Mouse (Mus musculus) stomach, embryonic 15.5 days (tissue): Measurements from ENCODE around the gene Tmed9. TPM values are rescaled to one million over a fixed set of nuclear protein-coding genes. Genes with fewer than 3 reads are reported as not detected.

Experiments used
- ATAC-seq: fragments of 200-750 bp; cut with Nextera tagmentation; 2 replicates; pipeline ENCODE4 v1.8.0; 2017; ENCODE audit warnings: low read depth, moderate number of reproducible peaks, moderate TSS enrichment; ENCODE audit not compliant: insufficient read depth, low FRiP score
- H3K27ac ChIP-seq: fragments of 300-500 bp; sonication (generic); 2 replicates; pipeline ENCODE4 v1.5.1; 2015; ENCODE audit warnings: mild to moderate bottlenecking, inconsistent platforms
- H3K27me3 ChIP-seq: fragments of 300-500 bp; sonication (generic); replicated peaks from 2 replicates; pipeline ENCODE4 v1.6.1; 2015; ENCODE audit warnings: inconsistent platforms
- H3K36me3 ChIP-seq: fragments of 300-500 bp; sonication (generic); 2 replicates; pipeline ENCODE4 v1.6.1; 2015; ENCODE audit warnings: inconsistent platforms
- H3K4me1 ChIP-seq: fragments of 300-500 bp; sonication (generic); 2 replicates; pipeline ENCODE4 v1.6.1; 2015; ENCODE audit warnings: inconsistent platforms
- H3K4me2 ChIP-seq: fragments of 300-500 bp; sonication (generic); 2 replicates; pipeline ENCODE4 v1.6.1; 2015; ENCODE audit warnings: mild to moderate bottlenecking, inconsistent platforms
- H3K4me3 ChIP-seq: fragments of 300-500 bp; sonication (generic); replicated peaks from 2 replicates; pipeline ENCODE4 v1.5.1; 2015; ENCODE audit warnings: inconsistent platforms
- H3K9ac ChIP-seq: fragments of 300-500 bp; sonication (generic); 2 replicates; pipeline ENCODE4 v1.6.1; 2015; ENCODE audit warnings: inconsistent platforms
- H3K9me3 ChIP-seq: fragments of 300-500 bp; sonication (generic); 2 replicates; pipeline ENCODE4 v1.6.1; 2016; ENCODE audit warnings: inconsistent platforms
- WGBS: fragments of 180-500 bp; shearing (Covaris S2); methylation state at CpG from one replicate; pipeline ENCODE4 v1.1.7; 2015; 5-methylcytosine and 5-hydroxymethylcytosine counted together
- polyA plus RNA-seq: library from polyadenylated mRNA; unstranded; fragments of >200 nt; fragmentation: Nextera tagmentation; extraction: Ambion mirVana; gene quantifications from 2 replicates; pipeline ENCODE4 v1.2.1, GENCODE M21; 2015

Tmed9 gene
- polyA plus RNA-seq, result 150 and 156 TPM in 2 replicates

DNA sequence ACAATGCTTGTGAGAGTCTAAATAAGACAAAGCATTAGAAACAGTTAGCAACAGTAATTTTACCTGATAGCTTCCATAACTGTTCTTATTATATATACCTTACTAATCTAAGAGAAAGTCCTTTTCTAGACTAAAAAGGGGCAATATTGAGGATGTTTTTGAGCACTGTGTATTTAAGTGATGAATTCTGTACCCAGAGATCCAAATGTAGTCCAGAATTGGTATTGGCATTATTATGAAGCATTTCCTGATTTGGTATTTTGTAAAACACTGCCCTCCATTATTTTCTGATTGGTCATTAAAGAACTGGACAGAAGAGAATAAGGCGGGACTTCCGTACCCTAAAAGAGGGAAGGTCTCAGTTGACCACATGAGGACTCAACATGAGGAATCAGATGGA, at the start of gene Tmed9:
Gene Tmed9 (plus strand): TSS at position 301 of the 400 bp plus-strand sequence.
- no peaks in the 10 kb centered on the region for H3K36me3 ChIP-seq
- ATAC-seq, result no peak
- WGBS, result 93% methylated on average over 2 of the region's 2 CpGs
- no peak within 1 kb of the TSS for H3K27ac ChIP-seq
- H3K4me3 ChIP-seq, result no peak within 1 kb of the TSS
- peaks cover 12% of the 10 kb centered on the region for H3K4me1 ChIP-seq
- H3K9ac ChIP-seq, result no peak within 1 kb of the TSS
- H3K9me3 ChIP-seq, result no peaks in the 10 kb centered on the region
- no peak within 1 kb of the TSS for H3K4me2 ChIP-seq
- no peaks in the 10 kb centered on the region for H3K27me3 ChIP-seq

DNA sequence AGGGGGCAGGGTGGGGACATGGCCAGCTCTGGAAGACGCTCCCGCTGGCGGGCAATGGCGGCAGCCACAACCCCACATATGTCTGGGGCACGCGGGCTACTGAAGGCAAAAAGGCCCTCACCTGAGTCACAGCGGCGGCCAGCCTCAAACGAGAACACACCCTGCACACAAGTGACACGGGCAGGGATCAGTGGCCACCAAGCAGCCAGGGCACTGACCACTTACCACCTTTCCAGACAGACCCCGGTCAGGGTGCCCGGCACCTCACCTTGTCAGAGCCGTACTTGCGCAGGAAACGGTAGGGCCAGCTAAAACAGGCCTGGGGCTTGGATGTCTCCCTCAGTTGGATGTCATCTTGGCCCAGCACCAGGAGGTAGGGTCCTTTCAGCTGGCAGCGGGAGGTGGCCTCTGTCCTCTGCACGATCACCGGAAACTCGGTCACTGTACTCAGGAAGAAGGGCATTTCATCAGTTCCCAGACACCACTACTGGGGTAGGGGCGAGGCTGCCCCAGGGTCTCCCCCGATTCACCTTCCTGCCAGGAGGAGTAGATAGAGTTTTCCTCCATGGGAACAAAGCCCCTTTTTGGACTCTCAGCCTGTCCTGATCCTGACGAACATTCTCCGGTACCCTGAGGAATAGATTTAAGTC, 49.5 kb upstream of the Tmed9 start:
- H3K27ac ChIP-seq, result no peak overlapping the region
- H3K4me1 ChIP-seq, result no peaks in the 10 kb centered on the region
- no peak overlapping the region for H3K4me2 ChIP-seq
- H3K4me3 ChIP-seq, result no peak overlapping the region
- no peak overlapping the region for H3K9ac ChIP-seq
- H3K27me3 ChIP-seq, result no peaks in the 10 kb centered on the region
- no peak for ATAC-seq
- 92% methylated on average over 23 of the region's 23 CpGs for WGBS
- no peaks in the 10 kb centered on the region for H3K9me3 ChIP-seq
- no peaks in the 10 kb centered on the region for H3K36me3 ChIP-seq

DNA sequence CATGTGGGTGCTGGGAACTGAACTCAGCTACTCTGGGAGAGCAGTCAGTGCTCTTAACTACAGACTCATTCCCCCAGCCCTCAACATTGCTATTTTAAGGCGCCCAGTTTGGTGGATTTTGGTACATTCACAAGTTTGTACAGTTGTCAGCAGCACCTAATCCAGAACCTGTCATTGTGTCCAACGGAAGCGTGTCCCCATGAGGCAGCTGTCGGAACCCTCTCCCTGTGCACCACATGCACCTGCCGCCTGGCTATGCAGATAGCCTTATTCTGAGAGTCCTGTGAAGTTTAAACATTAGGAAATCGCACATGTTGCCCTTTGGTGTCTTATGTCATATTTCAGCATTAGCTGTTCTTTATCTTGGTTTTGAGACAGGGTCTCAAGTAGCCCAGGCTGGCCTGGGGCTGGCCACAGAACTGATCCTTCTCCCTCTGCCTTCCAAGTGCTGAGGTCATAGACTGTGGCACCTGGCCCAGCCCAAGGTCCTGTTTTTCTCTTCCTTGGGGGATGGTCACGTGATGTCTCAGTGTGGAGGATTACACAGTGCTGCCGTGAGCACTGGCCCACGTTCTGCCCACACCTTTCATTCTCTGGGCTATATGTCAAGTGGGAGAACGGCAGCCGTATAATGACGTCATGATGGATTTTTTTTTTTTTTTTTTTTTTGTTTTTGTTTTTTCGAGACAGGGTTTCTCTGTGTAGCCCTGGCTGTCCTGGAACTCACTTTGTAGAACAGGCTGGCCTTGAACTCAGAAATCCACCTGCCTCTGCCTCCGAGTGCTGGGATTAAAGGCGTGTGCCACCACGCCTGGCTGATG, 47.6 kb upstream of the Tmed9 start:
- no peak overlapping the region for H3K9ac ChIP-seq
- no peaks in the 10 kb centered on the region for H3K4me1 ChIP-seq
- WGBS, result 72% methylated on average over 16 of the region's 16 CpGs
- no peak overlapping the region for H3K4me3 ChIP-seq
- H3K4me2 ChIP-seq, result no peak overlapping the region
- H3K36me3 ChIP-seq, result peaks cover 12% of the 10 kb centered on the region
- H3K27me3 ChIP-seq, result no peaks in the 10 kb centered on the region
- no peak overlapping the region for H3K27ac ChIP-seq
- H3K9me3 ChIP-seq, result no peaks in the 10 kb centered on the region
- ATAC-seq, result no peak

DNA sequence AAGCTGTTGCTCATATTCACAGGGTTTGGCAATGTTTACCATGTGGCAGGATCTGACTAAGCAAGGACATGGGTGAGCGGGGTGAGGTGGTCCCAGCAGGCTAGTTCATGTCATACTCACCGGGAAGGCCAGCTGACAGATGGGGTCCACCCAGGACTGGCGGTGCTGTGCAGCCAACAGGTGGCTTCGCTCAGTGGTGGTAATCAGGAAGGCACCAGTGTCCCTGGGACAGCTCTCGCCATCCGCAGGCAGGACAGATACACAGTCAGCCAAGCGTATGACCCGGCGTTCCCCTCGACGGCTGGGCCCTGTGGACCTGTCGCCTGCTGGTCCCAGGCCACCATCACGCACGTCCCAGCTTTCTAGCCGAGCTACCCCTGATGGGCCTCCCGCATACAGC, 46.3 kb upstream of the Tmed9 start:
- no peaks in the 10 kb centered on the region for H3K9me3 ChIP-seq
- H3K9ac ChIP-seq, result no peak overlapping the region
- H3K4me3 ChIP-seq, result no peak overlapping the region
- no peak overlapping the region; the same call in 1 of the 2 replicates for H3K4me2 ChIP-seq
- ATAC-seq, result no peak
- H3K27me3 ChIP-seq, result no peaks in the 10 kb centered on the region
- no peak overlapping the region for H3K27ac ChIP-seq
- H3K4me1 ChIP-seq, result no peaks in the 10 kb centered on the region
- H3K36me3 ChIP-seq, result peaks cover 25% of the 10 kb centered on the region
- 74% methylated on average over 16 of the region's 16 CpGs for WGBS

DNA sequence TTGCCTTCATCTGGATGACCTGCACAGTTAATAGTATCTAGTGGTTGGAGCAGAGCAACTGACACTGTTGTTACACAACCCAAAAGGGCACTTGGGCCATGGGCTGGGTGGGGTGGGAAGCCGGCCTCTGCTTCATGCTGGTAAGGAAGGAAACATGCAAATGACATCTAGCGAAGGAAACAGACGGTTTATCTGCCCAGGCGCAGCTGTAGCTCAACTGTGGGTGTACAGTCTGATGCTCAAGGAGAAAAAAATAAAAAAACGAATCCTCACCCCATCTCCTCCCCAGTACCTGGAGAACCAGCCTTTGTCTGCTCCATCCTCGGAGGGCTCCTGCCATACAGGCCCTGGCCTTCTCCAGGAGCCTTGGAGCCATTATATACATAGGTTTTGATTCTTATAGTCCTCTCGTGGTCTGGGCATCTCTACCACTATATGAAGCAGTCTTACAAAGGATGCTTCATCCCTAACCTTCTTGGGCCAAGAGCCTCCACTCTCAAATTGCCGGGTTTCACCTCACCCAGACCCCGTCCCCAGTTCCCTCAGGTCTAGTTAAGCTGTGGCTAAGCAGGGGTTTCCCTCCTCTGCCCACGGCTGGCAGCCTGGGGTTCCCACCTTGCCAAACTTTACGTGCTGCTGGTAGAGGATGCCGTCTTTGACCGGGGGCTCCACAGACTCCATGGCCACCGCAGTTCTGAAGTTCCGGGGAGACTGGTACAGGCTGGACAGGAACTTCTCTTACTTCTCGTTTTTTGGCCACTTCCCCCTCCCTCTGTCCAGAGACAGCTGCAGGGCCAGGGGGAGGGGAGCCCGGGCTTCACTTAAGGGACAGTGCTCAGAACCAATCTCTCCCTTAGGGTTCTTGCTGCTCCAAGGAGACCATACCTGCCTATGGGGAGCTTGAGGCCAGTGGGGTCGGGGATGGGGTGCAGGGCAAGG, 45.4 kb upstream of the Tmed9 start:
- H3K4me2 ChIP-seq, result no peak overlapping the region
- ATAC-seq, result no peak
- H3K4me1 ChIP-seq, result no peaks in the 10 kb centered on the region
- H3K4me3 ChIP-seq, result peak overlapping the region; percentile 1
- peaks cover 33% of the 10 kb centered on the region for H3K36me3 ChIP-seq
- no peak overlapping the region for H3K27ac ChIP-seq
- H3K9me3 ChIP-seq, result no peaks in the 10 kb centered on the region
- 75% methylated on average over 18 of the region's 18 CpGs for WGBS
- no peaks in the 10 kb centered on the region for H3K27me3 ChIP-seq
- H3K9ac ChIP-seq, result no peak overlapping the region

- ATAC-seq, result no peak
- H3K36me3 ChIP-seq, result peaks cover 45% of the 10 kb centered on the region
Observed at GRCm38 (mm10) chr13:55529198-55529915, 44.2 kb upstream of the Tmed9 start, which contains the start of gene Dok3. Dok3 (minus strand) TSS chr13:55529296.

DNA sequence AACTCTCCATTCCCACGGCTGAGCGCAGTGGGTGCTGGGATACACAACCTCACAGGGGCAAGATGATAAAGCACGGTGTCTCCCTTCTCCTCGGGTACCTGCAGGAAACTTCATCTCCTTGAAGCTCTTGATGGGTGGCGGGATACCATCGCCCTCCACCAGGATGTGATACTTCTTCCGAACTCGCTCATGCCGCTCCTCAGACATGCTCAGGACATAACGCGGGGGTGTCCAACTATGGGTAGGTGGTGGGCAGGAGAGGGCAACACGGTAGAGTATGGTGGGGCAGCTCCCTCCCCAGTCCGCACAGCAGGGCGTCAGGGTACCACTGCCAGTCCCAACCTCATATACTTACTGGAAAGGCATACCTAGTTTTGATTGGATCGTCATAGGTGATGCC, 38.3 kb upstream of the Tmed9 start:
- no peak for ATAC-seq
- Histone ChIP-seq H3K4me1 (peaks cover 10% of the 10 kb centered on the region), H3K4me3 (peak overlapping the region; percentile 89), H3K36me3 (peaks cover 59% of the 10 kb centered on the region), H3K4me2 (peak overlapping the region; percentile 95), H3K9ac (no peak overlapping the region), H3K27me3 (no peaks in the 10 kb centered on the region), H3K9me3 (no peaks in the 10 kb centered on the region), H3K27ac (no peak overlapping the region)
- 89% methylated on average over 15 of the region's 15 CpGs for WGBS

More at GRCm38 (mm10) chr13:55529198-55529915, 44.2 kb upstream of the Tmed9 start, which contains the start of gene Dok3:
- Histone ChIP-seq H3K27ac (no peak within 1 kb of the TSS), H3K4me1 (no peaks in the 10 kb centered on the region), H3K27me3 (no peaks in the 10 kb centered on the region), H3K9ac (no peak within 1 kb of the TSS), H3K9me3 (no peaks in the 10 kb centered on the region), H3K4me3 (peak within 1 kb of the TSS; percentile 1), H3K4me2 (no peak within 1 kb of the TSS)
- WGBS, result 73% methylated on average over 8 of the region's 8 CpGs

DNA sequence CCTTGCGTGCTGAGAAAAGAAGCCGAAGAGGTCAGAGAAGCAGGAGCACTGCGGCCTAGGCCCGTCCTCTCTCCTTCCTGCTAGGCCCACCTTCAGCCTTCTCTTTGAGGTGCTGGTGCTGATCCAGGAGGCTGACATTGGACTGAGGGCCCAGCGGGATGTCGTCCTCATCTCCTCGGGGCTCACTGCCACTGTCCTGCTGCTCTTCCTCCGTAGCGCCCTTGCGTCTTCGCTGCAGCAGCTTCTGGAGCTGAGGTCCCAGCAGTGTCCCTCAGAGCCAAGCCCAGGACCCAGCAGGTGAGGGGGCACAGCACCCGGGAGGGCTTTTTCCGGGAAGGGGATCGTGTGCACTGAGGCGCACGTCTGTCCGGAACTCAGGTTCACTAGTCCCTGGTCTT, 37.7 kb upstream of the Tmed9 start:
- no peaks in the 10 kb centered on the region for H3K9me3 ChIP-seq
- peak overlapping the region; percentile 80 for H3K9ac ChIP-seq
- no peak overlapping the region for H3K27ac ChIP-seq
- no peaks in the 10 kb centered on the region for H3K27me3 ChIP-seq
- H3K4me1 ChIP-seq, result peaks cover 10% of the 10 kb centered on the region
- WGBS, result 16% methylated on average over 17 of the region's 17 CpGs
- H3K4me3 ChIP-seq, result peak overlapping the region; percentile 89
- no peak for ATAC-seq
- peak overlapping the region; percentile 95 for H3K4me2 ChIP-seq
- peaks cover 60% of the 10 kb centered on the region for H3K36me3 ChIP-seq

- Histone ChIP-seq H3K27ac (peak within 1 kb of the TSS; percentile 50; the same call in 1 of the 2 replicates), H3K9me3 (no peaks in the 10 kb centered on the region), H3K4me2 (peak within 1 kb of the TSS; percentile 95), H3K27me3 (no peaks in the 10 kb centered on the region), H3K9ac (peak within 1 kb of the TSS; percentile 80), H3K4me1 (peaks cover 10% of the 10 kb centered on the region), H3K4me3 (peak within 1 kb of the TSS; percentile 89), H3K36me3 (peaks cover 62% of the 10 kb centered on the region)
- ATAC-seq, result peak; percentile 98
- under 1% methylated on average over 70 of the region's 70 CpGs for WGBS
Observed at GRCm38 (mm10) chr13:55536194-55537175, 37.0 kb upstream of the Tmed9 start, which contains the start of gene Ddx41. Ddx41 (minus strand) TSS chr13:55536658.

GRCm38 (mm10) chr13:55540933-55541332, 32.6 kb upstream of the Tmed9 start:
- 83% methylated on average over 2 of the region's 2 CpGs for WGBS
- Histone ChIP-seq H3K4me1 (0 out of 2 replicates have a peak, but pooled peaks cover under 1% of the 10 kb centered on the region), H3K27me3 (no peaks in the 10 kb centered on the region), H3K4me2 (no peak overlapping the region), H3K9me3 (no peaks in the 10 kb centered on the region), H3K36me3 (peaks cover 56% of the 10 kb centered on the region), H3K27ac (no peak overlapping the region), H3K9ac (no peak overlapping the region), H3K4me3 (no peak overlapping the region)
- no peak for ATAC-seq
